Mouse (Mus musculus) lung, adult 2 months (tissue): Measurements from ENCODE around the gene Plekha8. TPM values are rescaled to one million over a fixed set of nuclear protein-coding genes. Genes with fewer than 3 reads are reported as not detected.

ENCODE experiments used
- DNase-seq: peaks from one replicate; pipeline ENCODE4 v3.0.0; 2022
- H3K4me1 ChIP-seq: fragments of 200-500 bp; 2 replicates; pipeline ENCODE4 v1.6.1; 2011; ENCODE audit warnings: low read length; ENCODE audit not compliant: control insufficient read depth, insufficient read depth
- H3K4me3 ChIP-seq: fragments of 200-500 bp; replicated peaks from 2 replicates; pipeline ENCODE3; 2011; ENCODE audit warnings: low read depth, mild to moderate bottlenecking, control low read depth, low read length; ENCODE audit errors: extremely low read depth
- CTCF ChIP-seq: fragments of 200-500 bp; IDR thresholded peaks from 2 replicates; pipeline ENCODE4 v1.5.1; 2011; ENCODE audit warnings: mild to moderate bottlenecking, low read length, control low read depth; ENCODE audit not compliant: insufficient read depth
- POLR2A ChIP-seq: fragments of 200-500 bp; IDR thresholded peaks from 2 replicates; pipeline ENCODE4 v1.6.1; 2011; ENCODE audit warnings: low read depth, mild to moderate bottlenecking, control low read depth, low read length, borderline replicate concordance; ENCODE audit errors: extremely low read depth
- WGBS: fragments of 180-500 bp; shearing (Covaris S2); methylation state at CpG from one replicate; pipeline ENCODE4 v1.1.7; 2018; 5-methylcytosine and 5-hydroxymethylcytosine counted together
- polyA plus RNA-seq: library from polyadenylated mRNA; depleted of rRNA; stranded (reverse); fragments of >200 nt; gene quantifications from 2 replicates; pipeline ENCODE4 v1.2.3, GENCODE M21; 2012

Plekha8 gene
- polyA plus RNA-seq, 1 experiment = 4.5 TPM

DNA sequence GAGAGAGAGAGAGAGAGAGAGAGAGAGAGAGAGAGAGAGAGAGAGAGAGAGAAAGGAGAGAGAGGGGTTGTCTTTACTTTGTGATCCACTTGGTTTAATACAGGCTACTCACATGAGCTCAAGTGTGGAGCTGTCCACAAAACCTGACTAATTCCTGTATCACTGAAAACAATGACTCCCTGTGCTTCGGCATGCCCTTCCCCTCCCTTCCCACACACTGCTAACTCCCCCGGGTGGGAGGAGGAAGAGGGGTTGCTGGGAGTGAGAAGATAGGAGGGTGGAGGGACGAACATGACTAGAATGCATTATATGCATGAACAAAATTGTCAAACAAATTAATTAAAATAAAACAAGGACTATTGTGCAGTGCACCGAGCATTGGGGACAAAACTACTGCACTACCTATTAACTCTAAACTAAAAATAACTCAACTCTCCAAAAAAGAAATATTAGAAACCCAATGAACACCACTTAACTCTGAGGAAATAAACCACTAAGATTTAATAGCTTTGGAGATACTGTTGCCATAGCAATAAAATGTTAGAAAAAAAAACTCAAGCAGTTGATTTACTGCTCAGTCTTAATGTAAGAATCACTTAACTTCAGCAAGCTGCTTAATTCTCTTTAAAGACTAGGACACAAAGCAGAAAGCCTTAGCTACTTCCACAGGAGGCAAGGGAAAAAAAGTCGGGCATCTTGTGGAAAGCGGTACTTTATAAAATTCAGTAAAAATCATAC is 21.5 kb upstream of the Plekha8 start:
- no peak for TF ChIP-seq CTCF
- TF ChIP-seq POLR2A = no peak
- WGBS = 31% methylated on average over 6 of the region's 6 CpGs
- H3K4me3 ChIP-seq = no peak overlapping the region
- H3K4me1 ChIP-seq = no peaks in the 10 kb centered on the region
- no peak for DNase-seq

DNA sequence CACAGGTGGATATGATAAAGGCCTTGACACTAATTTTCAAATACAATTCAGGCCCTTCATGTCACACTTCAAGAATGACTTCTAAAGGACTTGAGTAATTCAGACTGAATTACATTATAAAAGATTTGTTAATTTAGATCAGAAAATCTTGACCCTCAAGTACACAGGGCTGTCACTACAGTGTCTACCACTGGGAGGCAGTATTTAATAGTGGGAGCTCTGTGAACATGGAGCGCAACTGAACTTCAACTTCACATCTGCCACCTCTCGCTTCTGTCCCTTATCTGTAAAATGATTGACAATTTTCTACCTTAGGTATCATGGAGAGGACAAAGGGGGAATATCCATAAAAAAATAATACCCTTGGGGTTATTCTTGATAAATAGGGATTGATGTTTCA is 8.7 kb upstream of the Plekha8 start:
- H3K4me1 ChIP-seq = no peaks in the 10 kb centered on the region
- WGBS = 11% methylated on average over 2 of the region's 2 CpGs
- TF ChIP-seq POLR2A = no peak
- TF ChIP-seq CTCF = 0 out of 2 replicates have a peak, but pooled peaks have one; percentile 31
- H3K4me3 ChIP-seq = no peak overlapping the region
- no peak for DNase-seq

DNA sequence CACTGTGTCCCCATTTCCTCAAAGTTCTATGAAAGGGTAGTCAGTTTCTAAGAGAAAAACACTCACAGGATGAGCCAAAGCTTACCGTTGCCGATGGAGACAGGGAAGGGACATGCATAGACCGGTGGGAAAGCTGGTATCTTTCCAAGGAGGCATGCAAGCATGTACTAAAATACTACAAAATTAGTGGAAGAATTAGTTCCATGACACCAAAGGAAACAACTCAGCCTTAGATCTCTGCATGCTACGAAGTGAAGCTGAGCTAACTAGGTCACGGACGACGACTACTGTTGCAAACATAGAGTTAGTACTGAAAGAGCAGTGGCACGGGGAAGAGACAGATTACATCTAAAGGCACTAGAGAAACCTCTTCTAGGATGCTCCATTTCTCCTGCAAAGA is 8.0 kb upstream of the Plekha8 start:
- 81% methylated on average over 8 of the region's 8 CpGs for WGBS
- Histone ChIP-seq H3K4me1 (peaks cover 3% of the 10 kb centered on the region; the same call in 1 of the 2 replicates), H3K4me3 (no peak overlapping the region)
- no peak for TF ChIP-seq POLR2A
- TF ChIP-seq CTCF = no peak
- no peak for DNase-seq

DNA sequence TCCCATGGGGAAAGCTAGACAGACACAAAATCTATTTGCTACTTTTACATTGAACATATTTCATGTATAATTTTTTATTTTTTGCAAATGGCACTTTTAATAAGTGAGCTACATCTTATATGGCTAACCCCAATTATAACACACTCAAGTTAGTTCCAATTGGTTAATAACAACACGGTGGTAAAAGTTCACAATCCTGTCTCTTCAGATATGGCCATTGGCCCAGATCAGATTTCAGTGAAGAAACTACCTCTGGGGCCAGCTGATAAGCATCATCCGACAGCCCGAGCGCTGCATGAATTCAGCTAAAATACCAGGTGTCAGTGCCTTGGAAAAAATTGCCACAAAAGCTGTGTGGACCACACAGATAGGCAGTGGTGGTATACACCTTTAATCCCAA is 7.2 kb upstream of the Plekha8 start:
- Histone ChIP-seq H3K4me3 (no peak overlapping the region), H3K4me1 (peaks cover 3% of the 10 kb centered on the region; the same call in 1 of the 2 replicates)
- no peak for DNase-seq
- 81% methylated on average over 4 of the region's 4 CpGs for WGBS
- no peak for TF ChIP-seq CTCF
- no peak for TF ChIP-seq POLR2A

DNA sequence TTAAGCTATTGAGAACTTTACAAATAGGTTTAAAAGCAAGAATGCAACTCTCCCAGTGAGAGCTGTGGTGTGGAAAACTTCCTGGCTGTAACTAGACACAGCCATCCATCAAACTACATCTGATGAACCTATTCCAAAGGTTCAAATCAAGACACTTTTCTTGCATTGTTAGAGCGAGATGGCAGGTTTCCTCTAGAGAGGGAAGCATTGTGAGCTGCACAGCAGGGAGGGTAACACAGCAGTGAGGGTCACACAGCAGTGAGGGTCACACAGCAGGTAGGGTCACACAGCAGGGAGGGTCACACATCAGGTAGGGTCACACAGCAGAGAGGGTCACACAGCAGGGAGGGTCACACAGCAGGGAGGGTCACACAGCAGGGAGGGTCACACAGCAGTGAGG is 6.7 kb upstream of the Plekha8 start:
- DNase-seq = no peak
- WGBS = 77% methylated on average over 1 of the region's 1 CpGs
- Histone ChIP-seq H3K4me1 (peaks cover 3% of the 10 kb centered on the region; the same call in 1 of the 2 replicates), H3K4me3 (no peak overlapping the region)
- TF ChIP-seq POLR2A (no peak), CTCF (no peak)

DNA sequence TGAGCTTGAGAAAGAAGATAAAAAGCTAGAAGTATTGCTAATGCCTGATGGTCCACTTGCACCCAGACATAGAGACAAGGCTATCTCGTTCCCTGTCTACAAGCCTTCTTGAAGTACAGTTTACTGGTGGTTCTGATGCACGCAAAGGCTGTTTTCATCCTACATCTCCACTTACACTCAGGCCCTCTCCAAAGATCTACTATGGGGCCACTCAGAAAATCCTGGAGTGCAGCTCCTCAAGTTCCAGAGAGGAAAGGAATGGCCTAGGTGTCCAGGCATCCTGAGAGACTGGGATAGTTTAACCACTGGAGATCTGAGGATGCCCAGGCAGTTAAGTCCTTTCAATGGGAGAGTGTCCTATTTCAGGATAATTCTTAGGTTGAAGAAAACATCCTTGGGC is 4.2 kb upstream of the Plekha8 start:
- Histone ChIP-seq H3K4me1 (peaks cover 3% of the 10 kb centered on the region; the same call in 1 of the 2 replicates), H3K4me3 (no peak overlapping the region)
- 89% methylated on average over 2 of the region's 2 CpGs for WGBS
- no peak for TF ChIP-seq POLR2A
- no peak for TF ChIP-seq CTCF
- no peak for DNase-seq

DNA sequence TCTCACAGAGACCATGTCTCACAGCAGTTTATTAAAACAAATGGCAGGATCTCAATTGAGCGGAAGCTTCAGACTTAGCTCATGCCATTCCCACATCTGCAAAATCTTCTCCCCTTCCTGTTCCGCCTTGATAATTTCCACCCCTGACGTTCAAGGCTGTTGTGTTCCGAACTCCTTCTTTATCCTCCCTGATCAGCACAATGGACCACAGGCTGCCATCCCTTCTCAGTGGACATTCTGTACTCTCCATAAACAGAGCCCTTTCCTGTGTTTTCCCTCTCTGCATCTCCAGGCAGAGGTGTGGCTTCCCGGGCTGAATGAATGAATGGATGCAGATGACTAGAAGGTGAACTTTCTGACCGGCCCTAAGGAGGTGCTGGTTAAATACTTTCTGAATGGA is 3.1 kb upstream of the Plekha8 start:
- WGBS = 32% methylated on average over 6 of the region's 6 CpGs
- H3K4me3 ChIP-seq = no peak overlapping the region

DNA sequence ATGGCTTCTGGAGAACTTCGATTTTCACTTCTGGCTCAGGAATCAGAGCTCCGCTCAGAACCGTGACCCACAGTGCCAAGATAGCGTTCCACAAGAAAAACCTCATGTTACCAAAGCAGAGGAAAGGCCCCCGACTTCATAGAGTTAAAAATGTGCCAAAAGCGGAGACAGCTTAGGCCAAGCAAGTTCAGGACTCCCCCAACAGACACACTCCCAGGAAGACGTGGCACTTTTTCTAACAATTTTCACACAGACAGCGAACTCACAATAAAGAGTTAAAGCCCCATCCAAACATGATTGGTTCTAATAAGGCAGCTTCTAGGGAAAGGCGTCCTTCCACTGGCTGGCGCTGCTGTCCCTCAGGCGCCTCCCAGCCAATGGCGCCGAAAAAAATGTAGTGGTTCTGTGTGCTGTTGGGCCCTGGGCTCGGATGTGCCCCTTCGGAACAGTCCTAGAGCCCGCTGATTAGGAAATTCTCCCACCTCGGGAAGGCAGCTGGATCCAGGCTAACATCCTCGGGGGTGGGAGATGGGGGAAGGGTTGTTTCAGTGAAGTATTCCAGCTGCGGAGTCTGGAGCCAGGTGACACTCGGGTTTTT is 1.9 kb upstream of the Plekha8 start:
- Histone ChIP-seq H3K4me1 (peaks cover 7% of the 10 kb centered on the region), H3K4me3 (peak overlapping the region; percentile 77)
- peak; percentile 91 for DNase-seq
- under 1% methylated on average over 20 of the region's 20 CpGs for WGBS
- TF ChIP-seq POLR2A = peak; percentile 42; the same call in 1 of the 2 replicates
- no peak for TF ChIP-seq CTCF

More for the DNA sequence above, 3.1 kb upstream of the Plekha8 start:
- peaks cover 7% of the 10 kb centered on the region for H3K4me1 ChIP-seq
- peak; percentile 14 for DNase-seq
- TF ChIP-seq CTCF (no peak), POLR2A (no peak)

DNA sequence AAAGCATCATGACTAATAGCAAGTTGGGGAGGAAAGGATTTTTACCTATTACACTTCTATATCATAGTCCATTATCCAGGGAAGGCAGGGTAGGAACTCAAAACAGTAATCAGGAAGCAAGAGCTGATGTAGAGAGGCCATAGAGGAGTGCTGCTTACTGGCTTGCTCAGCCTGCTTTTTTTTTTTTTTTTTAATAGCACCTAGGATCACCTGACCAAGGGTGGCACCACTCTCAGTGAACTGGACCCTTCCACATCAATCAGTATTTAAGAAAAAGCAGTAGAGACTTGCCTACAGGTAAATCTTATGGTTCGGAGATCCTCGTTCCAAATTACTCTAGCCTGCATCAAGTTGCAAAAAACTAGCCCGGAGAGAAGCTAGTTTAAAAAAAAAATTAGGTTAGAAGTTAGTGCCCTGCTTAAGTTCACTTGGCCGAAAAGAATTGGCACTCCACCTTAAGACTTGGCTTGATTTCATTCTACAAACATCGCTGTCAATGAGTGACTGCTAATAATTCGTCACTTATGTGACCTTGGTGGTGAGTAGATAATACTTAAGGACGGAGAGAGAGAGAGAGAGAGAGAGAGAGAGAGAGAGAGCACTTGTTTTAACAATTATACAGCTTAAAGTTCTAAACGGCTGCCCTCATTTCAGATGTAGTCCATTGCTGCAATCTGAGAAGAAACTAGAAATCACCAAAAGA is 994 bp upstream of the Plekha8 start:
- Histone ChIP-seq H3K4me1 (peaks cover 7% of the 10 kb centered on the region), H3K4me3 (no peak overlapping the region)
- WGBS = 26% methylated on average over 8 of the region's 8 CpGs
- TF ChIP-seq POLR2A = no peak
- TF ChIP-seq CTCF = no peak
- no peak for DNase-seq

DNA sequence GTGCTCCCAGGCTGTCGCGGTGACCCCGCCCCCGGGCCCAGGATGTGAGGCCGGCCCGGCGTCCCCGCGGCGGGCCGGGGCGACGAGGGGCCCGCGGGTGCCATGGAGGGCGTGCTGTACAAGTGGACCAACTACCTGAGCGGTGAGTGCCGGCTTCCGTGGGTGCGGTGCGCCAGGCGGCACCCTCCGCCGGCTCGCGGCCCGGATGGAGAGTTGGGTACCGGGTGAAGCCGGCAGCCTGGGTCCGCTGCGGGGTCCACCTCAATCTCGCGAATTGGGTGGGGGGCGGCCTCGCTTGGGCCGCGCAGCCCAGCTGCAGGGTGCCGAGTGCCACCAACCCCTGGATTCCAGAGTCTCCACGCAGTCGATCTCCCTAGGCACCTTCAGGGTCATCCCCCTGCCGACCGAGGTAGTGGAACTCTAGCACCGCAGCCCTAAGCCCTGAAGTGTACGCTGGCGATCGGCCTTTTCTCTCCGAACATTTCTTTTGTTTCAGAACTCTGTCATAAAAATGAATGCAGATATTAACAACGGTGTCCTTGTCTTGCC is 493 bp downstream of the Plekha8 start:
- TF ChIP-seq POLR2A = no peak
- TF ChIP-seq CTCF = no peak
- peaks cover 7% of the 10 kb centered on the region for H3K4me1 ChIP-seq
- peak overlapping the region; percentile 90 for H3K4me3 ChIP-seq
- WGBS = under 1% methylated on average over 46 of the region's 48 CpGs
- DNase-seq = no peak
